Mouse (Mus musculus) liver, embryonic 16.5 days (tissue): ENCODE results near the gene Klkb1. TPM values are rescaled to one million over a fixed set of nuclear protein-coding genes. Genes with fewer than 3 reads are reported as not detected.
"Not testable (repeated sequence)": the region's sequence is repeated elsewhere in the genome, so short reads cannot be mapped to it uniquely, and the experiment has no call there.

Experiments
- ATAC-seq: fragments of 200-750 bp; cut with Nextera tagmentation; 2 replicates; pipeline ENCODE4 v1.8.0; 2017; ENCODE audit warnings: low read depth, mild to moderate bottlenecking, moderate number of reproducible peaks, moderate library complexity
- H3K27ac ChIP-seq: fragments of 300-500 bp; sonication (generic); 2 replicates; pipeline ENCODE4 v1.5.1; 2014; ENCODE audit warnings: mild to moderate bottlenecking, low read length
- H3K27me3 ChIP-seq: fragments of 300-500 bp; sonication (generic); 2 replicates; pipeline ENCODE4 v1.6.1; 2014; ENCODE audit warnings: low read depth, low read length, mixed read lengths; ENCODE audit not compliant: control insufficient read depth, insufficient read depth
- H3K36me3 ChIP-seq: fragments of 300-500 bp; sonication (generic); 2 replicates; pipeline ENCODE4 v1.6.1; 2014; ENCODE audit warnings: mild to moderate bottlenecking; ENCODE audit not compliant: control insufficient read depth, insufficient read depth
- H3K4me1 ChIP-seq: fragments of 300-500 bp; sonication (generic); 2 replicates; pipeline ENCODE4 v1.6.1; 2014; ENCODE audit warnings: low read depth, low read length, mixed read lengths; ENCODE audit not compliant: control insufficient read depth
- H3K4me2 ChIP-seq: fragments of 300-500 bp; sonication (generic); 2 replicates; pipeline ENCODE4 v1.6.1; 2014; ENCODE audit warnings: low read depth, low read length, mixed read lengths
- H3K4me3 ChIP-seq: fragments of 300-500 bp; sonication (generic); 2 replicates; pipeline ENCODE4 v1.5.1; 2014; ENCODE audit warnings: low read depth, mild to moderate bottlenecking, low read length
- H3K9ac ChIP-seq: fragments of 300-500 bp; sonication (generic); 2 replicates; pipeline ENCODE4 v1.6.1; 2014; ENCODE audit warnings: low read depth, low read length
- H3K9me3 ChIP-seq: fragments of 300-500 bp; sonication (generic); replicated peaks from 2 replicates; pipeline ENCODE4 v1.6.1; 2016; ENCODE audit warnings: low read length; ENCODE audit not compliant: control insufficient read depth
- WGBS: fragments of 180-500 bp; shearing (Covaris S2); extraction: QIAGEN DNeasy Blood & Tissue Kit; methylation state at CpG from one replicate; pipeline ENCODE4 v1.1.7; 2014; ENCODE audit not compliant: insufficient replicate concordance; 5-methylcytosine and 5-hydroxymethylcytosine counted together
- polyA plus RNA-seq: library from polyadenylated mRNA; unstranded; fragments of >200 nt; fragmentation: Nextera tagmentation; extraction: Ambion mirVana; gene quantifications from 2 replicates; pipeline ENCODE4 v1.2.1, GENCODE M21; 2015

Gene Klkb1
- 13.9 and 18.1 TPM in 2 replicates for polyA plus RNA-seq

DNA sequence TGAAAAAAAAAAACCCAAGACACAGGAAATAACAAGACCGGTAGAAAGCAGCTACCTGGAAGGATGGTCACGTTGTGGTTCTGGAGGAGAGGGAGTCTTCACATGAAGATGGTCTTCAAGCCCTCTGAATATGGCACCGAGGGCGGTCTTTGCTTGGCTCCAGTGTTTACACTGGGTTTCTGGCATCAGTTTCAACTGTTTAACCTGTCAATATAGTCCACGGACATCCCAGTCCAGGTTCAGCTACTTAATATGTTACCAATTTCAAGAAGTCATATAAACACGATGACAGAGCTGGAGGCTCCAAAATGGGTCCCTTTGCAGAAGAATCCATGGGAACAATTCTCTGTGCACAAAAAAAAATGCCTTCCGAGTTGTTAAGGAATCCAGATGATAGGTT, at the start of gene Klkb1:
Gene Klkb1 (minus strand): TSS at position 173 of the 400 bp plus-strand sequence.
- no peak within 1 kb of the TSS for H3K9ac ChIP-seq
- ATAC-seq, result peak; percentile 87
- H3K4me2 ChIP-seq, result no peak within 1 kb of the TSS
- no peaks in the 10 kb centered on the region; the same call in none of the 2 replicates for H3K4me1 ChIP-seq
- H3K4me3 ChIP-seq, result peak within 1 kb of the TSS; percentile 31
- H3K9me3 ChIP-seq, result no peaks in the 10 kb centered on the region
- 53% methylated on average over 7 of the region's 7 CpGs for whole genome bisulfite sequencing
- no peaks in the 10 kb centered on the region for H3K36me3 ChIP-seq
- H3K27me3 ChIP-seq, result no peaks in the 10 kb centered on the region
- no peak within 1 kb of the TSS; the same call in 1 of the 2 replicates for H3K27ac ChIP-seq

DNA sequence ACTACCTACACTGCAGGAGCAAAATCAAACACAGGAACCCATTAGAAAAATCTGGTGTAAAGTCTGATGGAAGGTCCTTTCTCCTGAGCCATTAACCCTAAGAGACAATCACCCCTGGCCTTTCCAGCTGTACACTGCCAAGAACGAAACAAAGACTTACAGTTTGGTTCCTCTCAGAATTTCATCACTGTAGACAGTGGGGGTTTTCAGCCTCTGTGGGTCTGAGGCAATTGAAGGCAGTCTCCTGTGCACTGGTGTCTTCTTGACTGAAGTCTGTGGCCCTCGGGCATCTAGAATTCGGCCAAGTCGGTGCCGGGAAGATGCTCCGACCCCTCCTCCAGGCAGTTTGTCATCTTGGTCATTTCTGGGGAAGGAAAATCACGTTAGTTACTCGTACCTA, 49.6 kb upstream of the Klkb1 start:
- Histone ChIP-seq H3K9ac (no peak overlapping the region), H3K9me3 (no peaks in the 10 kb centered on the region), H3K27ac (no peak overlapping the region), H3K36me3 (no peaks in the 10 kb centered on the region), H3K4me3 (no peak overlapping the region), H3K4me1 (no peaks in the 10 kb centered on the region; the same call in 1 of the 2 replicates), H3K27me3 (no peaks in the 10 kb centered on the region), H3K4me2 (no peak overlapping the region)
- ATAC-seq, result no peak
- WGBS, result 63% methylated on average over 8 of the region's 8 CpGs

DNA sequence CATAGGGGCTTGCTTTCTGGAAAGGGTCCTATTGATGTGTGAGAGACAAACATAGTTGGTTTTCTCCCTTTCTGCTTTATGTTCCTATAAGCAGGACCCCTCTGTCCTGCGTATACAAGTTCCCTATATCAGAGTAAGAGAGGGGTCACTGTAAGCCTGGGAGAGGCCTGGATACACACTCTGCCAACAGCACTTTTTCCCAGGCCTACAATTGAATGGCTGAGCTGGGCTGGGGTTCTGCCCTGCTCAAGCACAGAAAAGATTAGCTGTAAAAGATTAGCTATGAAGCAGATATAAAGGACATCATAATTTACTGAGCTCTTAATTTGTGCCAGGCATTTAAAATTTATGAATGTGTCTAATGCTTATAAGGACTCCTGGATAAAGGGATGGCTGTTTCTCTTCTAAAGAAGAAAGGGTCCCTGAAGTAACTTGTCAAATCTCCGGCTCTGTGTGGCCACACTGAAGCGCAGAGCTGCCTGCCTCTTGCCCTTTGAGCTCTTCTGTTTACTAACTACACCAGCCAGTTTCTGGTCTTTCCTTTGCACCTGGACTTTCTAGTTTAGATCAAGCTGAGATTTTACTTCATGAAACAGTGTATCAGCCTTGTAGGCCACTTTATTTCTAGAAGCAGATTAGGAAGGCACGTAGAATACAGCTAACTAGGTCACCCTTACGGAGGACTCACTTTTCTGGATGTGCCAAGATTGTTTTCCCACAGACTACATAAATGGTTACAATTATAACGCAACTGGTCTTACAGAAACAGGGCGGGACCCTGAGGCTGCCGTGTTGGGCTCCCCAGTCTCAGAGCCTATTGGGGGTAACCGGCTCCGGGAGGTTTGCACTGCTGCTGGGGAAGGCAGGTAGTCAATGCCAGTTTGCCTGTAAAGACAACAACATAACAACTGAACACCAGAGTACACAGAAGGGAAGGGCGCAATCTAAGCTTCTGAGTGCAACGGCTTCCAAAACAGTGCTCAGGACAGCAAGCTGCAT, 47.3 kb upstream of the Klkb1 start:
- Histone ChIP-seq H3K27ac (peak overlapping the region; percentile 75), H3K27me3 (no peaks in the 10 kb centered on the region), H3K4me1 (no peaks in the 10 kb centered on the region; the same call in 1 of the 2 replicates), H3K9ac (no peak overlapping the region), H3K4me3 (no peak overlapping the region), H3K36me3 (no peaks in the 10 kb centered on the region), H3K4me2 (no peak overlapping the region), H3K9me3 (no peaks in the 10 kb centered on the region)
- 63% methylated on average over 12 of the region's 12 CpGs for WGBS
- peak; percentile 79 for ATAC-seq

GRCm38 (mm10) chr8:45333493-45333892, 38.8 kb upstream of the Klkb1 start:
- H3K36me3 ChIP-seq, result no peaks in the 10 kb centered on the region
- peak overlapping the region; percentile 65 for H3K4me2 ChIP-seq
- H3K9ac ChIP-seq, result 0 out of 2 replicates have a peak overlapping the region, but pooled peaks have one; percentile 20
- no peaks in the 10 kb centered on the region for H3K27me3 ChIP-seq
- no peaks in the 10 kb centered on the region; the same call in none of the 2 replicates for H3K4me1 ChIP-seq
- ATAC-seq, result peak; percentile 65
- no peaks in the 10 kb centered on the region for H3K9me3 ChIP-seq
- H3K4me3 ChIP-seq, result peak overlapping the region; percentile 64
- H3K27ac ChIP-seq, result peak overlapping the region; percentile 64
- 2% methylated on average over 8 of the region's 8 CpGs for WGBS

DNA sequence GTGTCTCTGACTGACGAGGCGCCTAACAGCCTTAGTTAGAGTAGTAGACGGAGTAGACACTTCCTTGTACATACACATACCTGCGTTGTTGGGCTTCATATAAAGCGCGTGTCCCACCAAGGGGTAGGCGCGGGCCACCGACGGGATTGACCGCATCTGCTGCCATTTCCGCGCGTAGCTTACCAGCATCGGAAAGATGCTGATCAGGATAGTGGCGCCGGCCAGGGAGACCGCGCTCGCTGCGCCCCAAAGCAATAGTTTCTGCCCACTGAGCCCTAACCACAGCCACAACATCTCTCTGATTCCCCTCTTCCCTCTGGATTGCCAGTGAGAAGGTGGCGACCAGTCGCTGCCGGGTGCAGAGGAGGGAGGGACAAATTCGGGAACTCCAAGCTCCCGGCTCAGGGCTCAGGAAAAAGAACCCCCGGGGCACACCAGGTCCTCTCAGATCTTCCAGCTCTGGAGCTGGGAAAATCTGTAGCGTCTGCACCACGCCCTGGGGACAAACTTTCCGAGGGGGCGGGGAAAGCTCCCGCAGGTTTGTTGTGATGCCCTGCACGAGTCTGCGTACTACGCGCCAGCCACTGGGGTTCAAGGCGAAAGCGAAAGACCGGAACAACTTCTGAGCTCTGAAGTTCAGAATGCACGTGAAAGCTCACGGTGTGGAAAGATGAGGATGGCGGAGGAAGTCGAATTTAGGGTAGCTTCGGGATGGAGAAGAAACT, 38.2 kb upstream of the Klkb1 start, which contains the start of gene Cyp4v3:
Gene Cyp4v3 (minus strand): TSS at position 532 of the 725 bp plus-strand sequence.
- WGBS, result 2% methylated on average over 44 of the region's 44 CpGs
- H3K27me3 ChIP-seq, result no peaks in the 10 kb centered on the region
- peak within 1 kb of the TSS; percentile 64 for H3K27ac ChIP-seq

GRCm38 (mm10) chr8:45330856-45331255, 36.2 kb upstream of the Klkb1 start:
- no peaks in the 10 kb centered on the region for H3K36me3 ChIP-seq
- no peak overlapping the region for H3K4me2 ChIP-seq
- WGBS, result 38% methylated on average over 3 of the region's 3 CpGs
- no peaks in the 10 kb centered on the region for H3K9me3 ChIP-seq
- no peak for ATAC-seq
- H3K27me3 ChIP-seq, result no peaks in the 10 kb centered on the region
- H3K4me1 ChIP-seq, result no peaks in the 10 kb centered on the region; the same call in none of the 2 replicates
- H3K9ac ChIP-seq, result no peak overlapping the region
- no peak overlapping the region for H3K27ac ChIP-seq
- H3K4me3 ChIP-seq, result no peak overlapping the region

More for the DNA sequence above, 38.2 kb upstream of the Klkb1 start, which contains the start of gene Cyp4v3:
- Histone ChIP-seq H3K4me2 (peak within 1 kb of the TSS; percentile 65), H3K4me1 (no peaks in the 10 kb centered on the region; the same call in none of the 2 replicates), H3K4me3 (peak within 1 kb of the TSS; percentile 64), H3K36me3 (no peaks in the 10 kb centered on the region), H3K9me3 (no peaks in the 10 kb centered on the region), H3K9ac (peak within 1 kb of the TSS; percentile 61)
- peak; percentile 83 for ATAC-seq

DNA sequence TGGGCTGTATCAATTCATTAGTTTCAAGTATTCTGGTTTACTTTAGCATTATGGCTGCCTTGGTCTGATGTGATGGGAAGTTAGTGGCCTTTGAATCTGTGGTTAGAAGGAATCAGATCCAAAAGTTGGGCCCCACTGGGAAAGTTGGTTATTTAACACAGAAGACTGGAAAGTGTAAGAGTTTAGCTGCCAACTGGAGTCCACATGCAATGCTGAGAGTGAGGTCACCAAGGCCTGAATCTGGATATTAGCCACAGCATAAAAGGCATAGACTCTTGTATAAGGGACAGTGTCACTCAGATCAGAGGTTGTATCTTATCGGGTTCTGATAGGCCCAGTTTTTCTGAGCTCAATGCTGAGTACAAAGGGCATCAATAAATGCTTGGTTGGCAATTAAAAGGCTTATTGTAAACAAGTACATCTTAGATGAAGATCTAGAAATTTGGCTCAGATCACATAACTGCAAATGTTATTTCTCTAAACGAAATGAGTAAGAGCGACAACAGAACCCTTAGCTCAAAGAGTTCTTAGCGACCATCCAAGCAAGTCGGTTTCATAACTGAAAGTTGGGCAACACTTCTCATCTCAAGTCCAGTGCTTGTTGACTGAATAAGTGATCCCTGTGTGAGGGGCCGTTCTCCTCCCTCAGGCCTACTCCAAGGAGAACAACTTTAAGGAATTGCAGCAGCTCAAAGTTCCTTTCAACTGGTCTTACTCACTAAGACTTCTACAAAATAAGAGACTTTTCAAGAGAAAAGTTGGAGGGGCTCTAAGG, 34.7 kb upstream of the Klkb1 start:
- no peaks in the 10 kb centered on the region for H3K27me3 ChIP-seq
- no peak overlapping the region for H3K4me2 ChIP-seq
- 73% methylated on average over 6 of the region's 6 CpGs for WGBS
- no peak overlapping the region for H3K27ac ChIP-seq
- ATAC-seq, result no peak
- H3K4me3 ChIP-seq, result no peak overlapping the region
- H3K9me3 ChIP-seq, result no peaks in the 10 kb centered on the region
- no peaks in the 10 kb centered on the region for H3K36me3 ChIP-seq
- H3K4me1 ChIP-seq, result no peaks in the 10 kb centered on the region; the same call in none of the 2 replicates
- no peak overlapping the region for H3K9ac ChIP-seq

- H3K27me3 ChIP-seq, H3K27ac ChIP-seq, H3K4me1 ChIP-seq, H3K9me3 ChIP-seq, H3K4me2 ChIP-seq, ATAC-seq, H3K36me3 ChIP-seq, H3K9ac ChIP-seq, H3K4me3 ChIP-seq: not testable (repeated sequence)
Observed at GRCm38 (mm10) chr8:45327076-45327475, 32.4 kb upstream of the Klkb1 start.
